Mouse (Mus musculus) lung, adult 2 months (tissue): ENCODE data around the gene Zbtb7b.

Experiments
- CTCF ChIP-seq: fragments of 200-500 bp; IDR thresholded peaks from 2 replicates; pipeline ENCODE4 v1.5.1; 2011; ENCODE audit warnings: mild to moderate bottlenecking, low read length, control low read depth; ENCODE audit not compliant: insufficient read depth
- POLR2A ChIP-seq: fragments of 200-500 bp; IDR thresholded peaks from 2 replicates; pipeline ENCODE4 v1.6.1; 2011; ENCODE audit warnings: low read depth, mild to moderate bottlenecking, control low read depth, low read length, borderline replicate concordance; ENCODE audit errors: extremely low read depth

- TF ChIP-seq CTCF (no peak), POLR2A (no peak)
Observed at GRCm38 (mm10) chr3:89373581-89374231, 20.9 kb downstream of the Zbtb7b start.
